Comparison of ENCODE assay signal across 8 mouse cellular contexts in the genomic region with DNA sequence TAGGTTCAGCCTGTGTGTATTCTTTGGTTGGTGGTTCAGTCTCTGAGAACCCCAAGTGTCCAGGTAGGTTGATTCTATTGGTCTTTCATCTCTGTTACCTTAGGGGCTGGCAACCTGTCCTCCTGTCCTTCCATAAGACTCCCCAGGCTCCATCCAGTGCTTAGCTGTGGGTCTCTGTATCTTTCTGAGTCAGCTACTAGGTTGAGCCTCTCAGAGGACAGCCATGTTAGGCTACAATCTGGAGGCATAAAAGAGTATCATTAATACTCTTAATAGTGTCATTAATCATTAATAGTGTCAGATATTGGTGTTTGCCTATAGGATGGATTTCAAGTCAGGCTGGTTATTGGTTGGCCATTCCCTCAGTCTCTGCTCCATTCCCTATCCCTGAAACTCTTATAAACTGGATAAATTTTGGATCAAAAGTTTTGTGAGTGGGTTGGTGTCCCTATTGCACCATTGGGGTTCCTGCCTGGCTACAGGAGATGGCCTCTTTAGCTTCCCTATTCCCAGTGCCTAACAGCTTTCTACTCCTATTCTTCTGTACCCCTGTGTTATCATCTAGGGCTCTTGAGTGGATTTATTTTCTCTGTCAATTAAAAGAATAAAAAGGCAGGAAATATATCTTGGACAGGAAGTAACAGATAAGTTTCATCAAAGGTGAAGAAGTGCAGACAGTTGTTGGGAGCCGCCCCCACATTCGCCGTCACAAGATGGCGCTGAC.
DNase-seq lines count a peak whose midpoint lies in the region; ATAC-seq and TF ChIP-seq lines count a peak whose summit lies in the region.

No protein-coding gene starts in this region.

- H3K4me3 ChIP-seq in ES-E14 (ENCODE audit: insufficient read depth in 1 of 2, low read depth in 1 of 2, low read length in 2 of 2, poor library complexity in 1 of 2, severe bottlenecking in 1 of 2), result peak overlapping the region in 1 of 2 experiments; percentile 27; a peak in 1 of 4 replicates

- intact Hi-C loops in gastrocnemius, postnatal 14 days (cut with DNase I; ENCODE audit: low total_unique reads), result no loop called here

- DNase-seq in gastrocnemius, postnatal 14 days, result peak; percentile 7
- no peak for DNase-seq in gastrocnemius, postnatal 4 days (ENCODE audit: low spot score in 2 of 2)
- DNase-seq in ES-E14 (ENCODE audit: low read depth, low spot score), result peak; percentile 34
- no peak for DNase-seq in testis, postnatal 14 days (ENCODE audit: low spot score)
- no peak for DNase-seq in spleen, adult 12 weeks (ENCODE audit: low spot score)
- DNase-seq in cerebellum, adult 11 months, result no peak

- peaks cover 0 to 3% of the 10 kb centered on the region in 2 experiments; a peak in 1 of 4 replicates for H3K4me1 ChIP-seq in ES-E14 (ENCODE audit: control insufficient read depth in 2 of 2, insufficient read depth in 2 of 2, low read length in 2 of 2, poor library complexity in 1 of 2)

- peak; percentile 31 for ATAC-seq in granulocyte monocyte progenitor cell, adult 5-6 weeks (replicated peaks; ENCODE audit: poor library complexity, severe bottlenecking)
- peak; percentile 35; the same call in 1 of the 2 replicates for ATAC-seq in megakaryocyte progenitor cell, adult 5-6 weeks (replicated peaks; ENCODE audit: poor library complexity)

- in situ Hi-C loops in ES-E14 (cut with MboI; ENCODE audit: low sequenced_read_pairs in 2 of 2, unreplicated experiment in 2 of 2), result no loop called here

- no peak overlapping the region for H3K27ac ChIP-seq in ES-E14 (ENCODE audit: insufficient read depth, low read depth, low read length, poor library complexity, severe bottlenecking)

- H3K9ac ChIP-seq in ES-E14 (ENCODE audit: insufficient read depth, low read depth, low read length, poor library complexity, severe bottlenecking), result no peak overlapping the region

- no peaks in the 10 kb centered on the region for H3K36me3 ChIP-seq in ES-E14 (ENCODE audit: control insufficient read depth, insufficient read depth, low read length, poor library complexity, severe bottlenecking)

- H3K9me3 ChIP-seq in ES-E14 (ENCODE audit: control insufficient read depth, insufficient read depth, low read depth, low read length), result no peaks in the 10 kb centered on the region

TF ChIP-seq in ES-E14, 5 proteins besides CTCF, POLR2A, EP300 and RAD21:
- no peak for TF ChIP-seq HCFC1 (IDR thresholded peaks at IDR 0.05; ENCODE audit: borderline replicate concordance, insufficient read depth, low read length)
- TF ChIP-seq ZNF384 (IDR thresholded peaks at IDR 0.05; ENCODE audit: low read depth, low read length), result no peak
- no peak for TF ChIP-seq MAFK (IDR thresholded peaks at IDR 0.05; ENCODE audit: insufficient read depth, low read depth, low read length)
- no peak for TF ChIP-seq ZC3H11A (IDR thresholded peaks at IDR 0.05; ENCODE audit: borderline replicate concordance, low read depth, low read length)
- TF ChIP-seq CHD2 (IDR thresholded peaks at IDR 0.05; ENCODE audit: low read depth, low read length), result no peak

Comparison
In these comparisons a context has a peak if more than half of its experiments do, and no peak if none do; other contexts are left out.
1. DNase-seq: peak in gastrocnemius, postnatal 14 days (single experiment) and ES-E14 (single experiment); none in gastrocnemius, postnatal 4 days (0 of 2), testis, postnatal 14 days (single experiment), spleen, adult 12 weeks (single experiment) and cerebellum, adult 11 months (single experiment).